Mouse (Mus musculus) hindbrain, embryonic 11.5 days (tissue): ENCODE data around the gene Vkorc1. TPM values are rescaled to one million over a fixed set of nuclear protein-coding genes. Genes with fewer than 3 reads are reported as not detected.
A peak's percentile ranks its signal among the peaks of the same experiment; 100 is the strongest.
"Not testable (repeated sequence)": the region's sequence is repeated elsewhere in the genome, so short reads cannot be mapped to it uniquely, and the experiment has no call there.

Source experiments
- ATAC-seq: fragments of 200-750 bp; cut with Nextera tagmentation; 2 replicates; pipeline ENCODE4 v1.8.0; 2017; ENCODE audit warnings: mild to moderate bottlenecking, moderate TSS enrichment, moderate library complexity; ENCODE audit not compliant: low FRiP score
- DNase-seq: peaks from one replicate; pipeline ENCODE4 v3.0.0-alpha.2; 2015; ENCODE audit warnings: low spot score
- H3K27ac ChIP-seq: fragments of 300-500 bp; sonication (generic); 2 replicates; pipeline ENCODE4 v1.5.1; 2014; ENCODE audit warnings: mild to moderate bottlenecking, low read depth, low read length
- H3K27me3 ChIP-seq: fragments of 300-500 bp; sonication (generic); 2 replicates; pipeline ENCODE4 v1.6.1; 2014; ENCODE audit warnings: mild to moderate bottlenecking, low read length, moderate library complexity, mixed read lengths; ENCODE audit not compliant: control insufficient read depth, insufficient read depth
- H3K36me3 ChIP-seq: fragments of 300-500 bp; sonication (generic); 2 replicates; pipeline ENCODE4 v1.6.1; 2014; ENCODE audit warnings: mild to moderate bottlenecking, low read length, moderate library complexity, mixed read lengths; ENCODE audit not compliant: control insufficient read depth, insufficient read depth
- H3K4me1 ChIP-seq: fragments of 300-500 bp; sonication (generic); replicated peaks from 2 replicates; pipeline ENCODE4 v1.6.1; 2014; ENCODE audit warnings: low read length, mixed read lengths; ENCODE audit not compliant: control insufficient read depth, insufficient read depth
- H3K4me2 ChIP-seq: fragments of 300-500 bp; sonication (generic); replicated peaks from 2 replicates; pipeline ENCODE4 v1.6.1; 2014; ENCODE audit warnings: mild to moderate bottlenecking, low read depth, low read length
- H3K4me3 ChIP-seq: fragments of 300-500 bp; sonication (generic); 2 replicates; pipeline ENCODE4 v1.5.1; 2014; ENCODE audit warnings: low read depth, low read length
- H3K9ac ChIP-seq: fragments of 300-500 bp; sonication (generic); 2 replicates; pipeline ENCODE4 v1.6.1; 2014; ENCODE audit warnings: low read depth, low read length
- H3K9me3 ChIP-seq: fragments of 300-500 bp; sonication (generic); 2 replicates; pipeline ENCODE4 v1.6.1; 2016; ENCODE audit warnings: low read length; ENCODE audit not compliant: control insufficient read depth
- WGBS: fragments of 180-500 bp; shearing (Covaris S2); extraction: QIAGEN DNeasy Blood & Tissue Kit; methylation state at CpG from one replicate; pipeline ENCODE4 v1.1.7; 2014; 5-methylcytosine and 5-hydroxymethylcytosine counted together
- polyA plus RNA-seq: library from polyadenylated mRNA; unstranded; fragments of >200 nt; fragmentation: Nextera tagmentation; extraction: Ambion mirVana; gene quantifications from 2 replicates; pipeline ENCODE4 v1.2.1, GENCODE M21; 2014

Vkorc1 gene
- polyA plus RNA-seq, 1 experiment from 2014 or later: 53.9 TPM

- Histone ChIP-seq H3K4me1 (peaks cover 7% of the 10 kb centered on the region), H3K27ac (no peak overlapping the region), H3K9ac (no peak overlapping the region), H3K36me3 (0 out of 2 replicates have a peak, but pooled peaks cover 4% of the 10 kb centered on the region), H3K4me3 (no peak overlapping the region), H3K27me3 (no peaks in the 10 kb centered on the region), H3K4me2 (no peak overlapping the region), H3K9me3 (no peaks in the 10 kb centered on the region)
- DNase-seq: no peak
- 91% methylated on average over 12 of the region's 12 CpGs for WGBS
- ATAC-seq: no peak
Observed at GRCm38 (mm10) chr7:127907939-127908338, 12.5 kb upstream of the Vkorc1 start.

GRCm38 (mm10) chr7:127903971-127904796, 8.8 kb upstream of the Vkorc1 start, which contains the start of gene Bckdk:
Bckdk (plus strand) TSS chr7:127904082.
- Histone ChIP-seq H3K27ac (peak within 1 kb of the TSS; percentile 51), H3K27me3 (no peaks in the 10 kb centered on the region), H3K4me1 (peaks cover 7% of the 10 kb centered on the region), H3K9ac (peak within 1 kb of the TSS; percentile 75), H3K4me3 (peak within 1 kb of the TSS; percentile 73), H3K4me2 (peak within 1 kb of the TSS; percentile 64), H3K9me3 (no peaks in the 10 kb centered on the region), H3K36me3 (0 out of 2 replicates have a peak, but pooled peaks cover 4% of the 10 kb centered on the region)
- peak; percentile 88 for ATAC-seq
- peak; percentile 85 for DNase-seq
- 9% methylated on average over 38 of the region's 38 CpGs for WGBS

GRCm38 (mm10) chr7:127901772-127902171, 6.4 kb upstream of the Vkorc1 start:
- H3K4me1 ChIP-seq: peaks cover 7% of the 10 kb centered on the region
- H3K4me3 ChIP-seq: no peak overlapping the region
- DNase-seq: no peak
- no peaks in the 10 kb centered on the region for H3K36me3 ChIP-seq
- H3K27ac ChIP-seq: no peak overlapping the region
- no peak overlapping the region for H3K9ac ChIP-seq
- H3K27me3 ChIP-seq: no peaks in the 10 kb centered on the region
- H3K4me2 ChIP-seq: no peak overlapping the region
- ATAC-seq: no peak
- 71% methylated on average over 2 of the region's 2 CpGs for WGBS
- H3K9me3 ChIP-seq: no peaks in the 10 kb centered on the region

GRCm38 (mm10) chr7:127899997-127900396, 4.6 kb upstream of the Vkorc1 start:
- no peak for DNase-seq
- no peaks in the 10 kb centered on the region for H3K36me3 ChIP-seq
- no peak overlapping the region for H3K9ac ChIP-seq
- no peaks in the 10 kb centered on the region for H3K9me3 ChIP-seq
- no peak overlapping the region for H3K4me3 ChIP-seq
- H3K4me1 ChIP-seq: peaks cover 7% of the 10 kb centered on the region
- 49% methylated on average over 7 of the region's 7 CpGs for WGBS
- H3K27me3 ChIP-seq: no peaks in the 10 kb centered on the region
- no peak overlapping the region for H3K27ac ChIP-seq
- no peak overlapping the region for H3K4me2 ChIP-seq
- ATAC-seq: no peak

GRCm38 (mm10) chr7:127898179-127898956, 3.0 kb upstream of the Vkorc1 start:
- Histone ChIP-seq H3K9me3 (no peaks in the 10 kb centered on the region), H3K4me2 (no peak overlapping the region), H3K27ac (no peak overlapping the region), H3K4me3 (no peak overlapping the region), H3K36me3 (no peaks in the 10 kb centered on the region), H3K4me1 (no peaks in the 10 kb centered on the region; the same call in 1 of the 2 replicates), H3K9ac (no peak overlapping the region), H3K27me3 (no peaks in the 10 kb centered on the region)
- no peak for ATAC-seq
- WGBS: 35% methylated on average over 10 of the region's 10 CpGs
- DNase-seq: no peak

GRCm38 (mm10) chr7:127897542-127897941, 2.1 kb upstream of the Vkorc1 start:
- Histone ChIP-seq H3K27ac (no peak overlapping the region), H3K36me3 (no peaks in the 10 kb centered on the region), H3K4me1 (no peaks in the 10 kb centered on the region; the same call in 1 of the 2 replicates), H3K9me3 (no peaks in the 10 kb centered on the region), H3K4me2 (no peak overlapping the region), H3K27me3 (no peaks in the 10 kb centered on the region), H3K9ac (no peak overlapping the region), H3K4me3 (no peak overlapping the region)
- no peak for ATAC-seq
- 88% methylated on average over 7 of the region's 7 CpGs for WGBS
- DNase-seq: no peak

GRCm38 (mm10) chr7:127896384-127896783, 967 bp upstream of the Vkorc1 start:
- no peaks in the 10 kb centered on the region for H3K9me3 ChIP-seq
- DNase-seq: peak; percentile 66
- H3K4me1 ChIP-seq: no peaks in the 10 kb centered on the region; the same call in 1 of the 2 replicates
- no peaks in the 10 kb centered on the region for H3K27me3 ChIP-seq
- H3K9ac ChIP-seq: no peak overlapping the region
- WGBS: 59% methylated on average over 13 of the region's 13 CpGs
- no peak for ATAC-seq
- H3K36me3 ChIP-seq: no peaks in the 10 kb centered on the region
- H3K4me2 ChIP-seq: no peak overlapping the region
- no peak overlapping the region for H3K4me3 ChIP-seq
- no peak overlapping the region for H3K27ac ChIP-seq

- not testable (repeated sequence) for H3K9ac ChIP-seq, H3K4me2 ChIP-seq, H3K27me3 ChIP-seq, H3K27ac ChIP-seq, H3K9me3 ChIP-seq, DNase-seq, H3K36me3 ChIP-seq, H3K4me1 ChIP-seq
- ATAC-seq: peak; percentile 15
- WGBS: 70% methylated on average over 7 of the region's 7 CpGs
- peak overlapping the region; percentile 12; the same call in 1 of the 2 replicates for H3K4me3 ChIP-seq
Observed at GRCm38 (mm10) chr7:127895891-127896290, 474 bp upstream of the Vkorc1 start.
